Mouse (Mus musculus) heart, adult 2 months (tissue): ENCODE results near the gene Ncan.

ENCODE experiments used
- CTCF ChIP-seq: fragments of 200-600 bp; IDR thresholded peaks from 2 replicates; pipeline ENCODE4 v1.8.1; 2022; ENCODE audit warnings: antibody characterized with exemption, mild to moderate bottlenecking, moderate library complexity
- EP300 ChIP-seq: fragments of 200-500 bp; IDR thresholded peaks from 2 replicates; pipeline ENCODE4 v1.6.1; 2011; ENCODE audit warnings: low read depth, low read length, control low read depth; ENCODE audit not compliant: insufficient read depth

DNA sequence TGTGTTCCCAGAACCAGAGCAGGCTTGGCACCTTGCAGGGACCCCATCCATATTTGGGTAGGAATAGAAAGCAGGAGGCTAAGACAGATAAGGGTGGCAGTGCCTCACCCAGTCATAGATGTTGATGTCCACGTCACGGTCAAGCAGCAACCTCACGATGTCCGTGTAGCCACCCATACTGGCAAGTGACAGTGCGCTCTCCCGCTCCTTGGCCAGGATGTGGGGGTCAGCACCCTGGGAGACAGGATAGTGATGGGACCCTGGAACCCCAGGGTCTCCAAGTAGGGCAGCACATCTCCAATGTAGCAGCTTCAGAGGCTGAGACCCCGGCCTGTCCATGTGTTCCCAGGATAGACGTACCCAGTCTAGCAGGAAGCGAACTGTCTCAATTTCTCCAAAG is 14.3 kb upstream of the Ncan start:
- TF ChIP-seq EP300 = no peak
- TF ChIP-seq CTCF = no peak
